Mouse (Mus musculus): Measurements from ENCODE around the gene Borcs6. TPM values are rescaled to one million over a fixed set of nuclear protein-coding genes. Genes with fewer than 3 reads are reported as not detected.

The Borcs6 gene
- polyA plus RNA-seq, 1 experiment from 2014 or later = 5.4 TPM

DNA sequence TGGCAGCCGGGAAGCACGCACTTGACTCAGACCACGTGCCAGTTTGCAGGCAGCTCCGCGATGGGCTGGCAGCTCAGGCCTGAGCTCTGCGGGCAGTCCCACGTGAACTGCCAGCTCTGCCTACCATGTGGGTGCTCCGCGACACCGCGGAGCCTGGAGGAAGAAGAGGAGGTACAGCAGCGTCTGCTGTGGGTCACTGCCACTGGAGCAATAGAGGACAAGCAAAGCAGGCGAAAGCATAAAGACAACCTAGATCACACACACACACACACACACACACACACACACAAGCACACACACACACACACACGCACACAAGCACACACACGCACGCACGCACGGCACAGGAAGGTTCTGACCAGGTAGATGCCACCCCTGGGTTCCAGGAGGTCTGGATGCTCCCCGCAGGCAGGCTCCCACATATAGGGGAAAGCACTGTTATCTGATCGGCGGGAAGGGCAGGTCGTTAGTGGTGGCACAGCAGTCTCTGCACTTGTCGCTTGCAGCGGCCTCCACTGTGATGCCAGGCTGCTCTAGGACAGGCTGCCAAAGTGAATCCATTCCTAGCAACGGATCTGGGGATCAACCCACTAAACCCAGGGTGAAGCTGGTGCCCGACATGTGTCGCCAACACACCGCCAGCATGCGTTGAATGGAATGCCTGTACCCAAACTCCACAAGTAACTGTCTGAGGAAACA is 6.8 kb downstream of the Borcs6 start:
- H3K4me2 ChIP-seq (ENCODE audit: low read depth, low read length) = peak overlapping the region; percentile 74
- no peaks in the 10 kb centered on the region for H3K27me3 ChIP-seq (ENCODE audit: insufficient read depth, low read length)
- ATAC-seq = 0 out of 2 replicates have a peak, but pooled peaks have one; percentile 11
- no peak for TF ChIP-seq EP300 (IDR thresholded peaks at IDR 0.05; ENCODE audit: low read depth)
- no peak for TF ChIP-seq CTCF (IDR thresholded peaks at IDR 0.05; ENCODE audit: low read depth)
- 3% methylated on average over 29 of the region's 29 CpGs for WGBS (ENCODE audit: insufficient replicate concordance)
- no peaks in the 10 kb centered on the region for H3K9me3 ChIP-seq (ENCODE audit: low read length)
- DNase-seq = peak; percentile 60
- peak overlapping the region; percentile 41; the same call in 1 of the 2 replicates for H3K27ac ChIP-seq (ENCODE audit: low read depth)
- H3K36me3 ChIP-seq (replicated peaks; ENCODE audit: insufficient read depth, low read length) = no peaks in the 10 kb centered on the region
- peak overlapping the region; percentile 36 for H3K4me3 ChIP-seq (ENCODE audit: low read depth, low read length)
- H3K4me1 ChIP-seq (ENCODE audit: insufficient read depth) = peaks cover 39% of the 10 kb centered on the region
- H3K9ac ChIP-seq (replicated peaks) = peak overlapping the region; percentile 47

GRCm38 (mm10) chr11:69066956-69067355 is 7.4 kb downstream of the Borcs6 start:
- no peak overlapping the region for H3K4me3 ChIP-seq (ENCODE audit: low read depth, low read length)

DNA sequence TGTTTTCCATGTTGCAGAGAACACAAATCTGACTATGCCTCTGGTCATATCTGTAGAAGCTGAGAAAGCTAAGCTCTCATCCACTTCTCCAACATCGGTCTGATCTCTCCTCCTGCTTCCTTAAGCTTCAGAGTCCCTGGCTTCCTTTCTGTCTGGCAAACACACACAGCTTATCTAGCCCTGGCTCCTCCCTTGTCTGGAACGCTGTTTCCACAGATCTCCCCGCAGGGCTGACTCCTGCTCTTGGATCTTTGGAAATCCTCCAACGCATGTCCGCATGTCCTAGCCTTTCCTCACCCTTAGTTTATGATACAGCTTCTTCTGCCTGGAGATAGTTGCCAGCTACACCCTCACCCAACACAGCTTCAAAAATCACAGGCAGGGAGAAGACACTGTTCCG is 8.1 kb downstream of the Borcs6 start:
- Histone ChIP-seq H3K9me3 (ENCODE audit: low read length) (no peaks in the 10 kb centered on the region), H3K36me3 (replicated peaks; ENCODE audit: insufficient read depth, low read length) (no peaks in the 10 kb centered on the region), H3K4me1 (ENCODE audit: insufficient read depth) (peaks cover 43% of the 10 kb centered on the region), H3K4me3 (ENCODE audit: low read depth, low read length) (no peak overlapping the region), H3K27ac (ENCODE audit: low read depth) (no peak overlapping the region), H3K4me2 (ENCODE audit: low read depth, low read length) (no peak overlapping the region; the same call in 1 of the 2 replicates), H3K27me3 (ENCODE audit: insufficient read depth, low read length) (no peaks in the 10 kb centered on the region), H3K9ac (replicated peaks) (no peak overlapping the region)
- TF ChIP-seq EP300 (IDR thresholded peaks at IDR 0.05; ENCODE audit: low read depth) (no peak), CTCF (IDR thresholded peaks at IDR 0.05; ENCODE audit: low read depth) (no peak)
- WGBS (ENCODE audit: insufficient replicate concordance) = 52% methylated on average over 6 of the region's 6 CpGs
- ATAC-seq = no peak
- DNase-seq = no peak

More at GRCm38 (mm10) chr11:69066956-69067355, 7.4 kb downstream of the Borcs6 start:
- Histone ChIP-seq H3K4me1 (ENCODE audit: insufficient read depth) (peaks cover 41% of the 10 kb centered on the region), H3K4me2 (ENCODE audit: low read depth, low read length) (peak overlapping the region; percentile 74), H3K27me3 (ENCODE audit: insufficient read depth, low read length) (no peaks in the 10 kb centered on the region), H3K9me3 (ENCODE audit: low read length) (no peaks in the 10 kb centered on the region), H3K27ac (ENCODE audit: low read depth) (no peak overlapping the region), H3K9ac (replicated peaks) (no peak overlapping the region; the same call in 1 of the 2 replicates), H3K36me3 (replicated peaks; ENCODE audit: insufficient read depth, low read length) (no peaks in the 10 kb centered on the region)
- 9% methylated on average over 8 of the region's 8 CpGs for WGBS (ENCODE audit: insufficient replicate concordance)
- ATAC-seq (peak; percentile 7; the same call in 1 of the 2 replicates), DNase-seq (peak; percentile 90)
- TF ChIP-seq CTCF (IDR thresholded peaks at IDR 0.05; ENCODE audit: low read depth) = peak; percentile 93
- TF ChIP-seq EP300 (IDR thresholded peaks at IDR 0.05; ENCODE audit: low read depth) = 0 out of 2 replicates have a peak, but pooled peaks have one; percentile 28

DNA sequence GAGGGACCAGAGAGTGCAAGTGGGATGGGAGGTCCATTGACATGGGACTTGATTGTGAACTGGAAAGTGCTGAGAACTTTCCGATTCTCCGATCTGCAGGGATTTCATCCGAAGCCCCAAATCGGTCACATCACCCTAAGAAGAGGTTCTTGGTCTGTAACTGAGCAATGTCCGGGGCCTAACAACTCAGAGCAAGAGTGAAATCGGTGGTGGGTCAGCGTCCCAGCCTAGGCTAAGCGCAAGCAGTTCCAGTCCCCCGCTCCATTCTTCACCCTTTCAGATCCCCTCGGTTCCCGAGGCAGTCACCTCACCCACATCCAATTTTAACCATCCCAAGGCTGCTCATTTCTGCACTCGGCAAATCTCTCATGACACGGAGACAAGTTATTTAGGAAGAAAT is 10.6 kb downstream of the Borcs6 start:
- H3K9me3 ChIP-seq (ENCODE audit: low read length) = no peaks in the 10 kb centered on the region
- WGBS (ENCODE audit: insufficient replicate concordance) = 4% methylated on average over 13 of the region's 13 CpGs
- peak overlapping the region; percentile 71 for H3K9ac ChIP-seq (replicated peaks)
- DNase-seq = no peak
- peak overlapping the region; percentile 50 for H3K27ac ChIP-seq (ENCODE audit: low read depth)
- H3K4me1 ChIP-seq (ENCODE audit: insufficient read depth) = peaks cover 49% of the 10 kb centered on the region
- no peaks in the 10 kb centered on the region for H3K36me3 ChIP-seq (replicated peaks; ENCODE audit: insufficient read depth, low read length)
- ATAC-seq = no peak
- H3K4me3 ChIP-seq (ENCODE audit: low read depth, low read length) = peak overlapping the region; percentile 58
- TF ChIP-seq EP300 (IDR thresholded peaks at IDR 0.05; ENCODE audit: low read depth) (no peak), CTCF (IDR thresholded peaks at IDR 0.05; ENCODE audit: low read depth) (no peak)
- H3K4me2 ChIP-seq (ENCODE audit: low read depth, low read length) = peak overlapping the region; percentile 89
- no peaks in the 10 kb centered on the region for H3K27me3 ChIP-seq (ENCODE audit: insufficient read depth, low read length)

DNA sequence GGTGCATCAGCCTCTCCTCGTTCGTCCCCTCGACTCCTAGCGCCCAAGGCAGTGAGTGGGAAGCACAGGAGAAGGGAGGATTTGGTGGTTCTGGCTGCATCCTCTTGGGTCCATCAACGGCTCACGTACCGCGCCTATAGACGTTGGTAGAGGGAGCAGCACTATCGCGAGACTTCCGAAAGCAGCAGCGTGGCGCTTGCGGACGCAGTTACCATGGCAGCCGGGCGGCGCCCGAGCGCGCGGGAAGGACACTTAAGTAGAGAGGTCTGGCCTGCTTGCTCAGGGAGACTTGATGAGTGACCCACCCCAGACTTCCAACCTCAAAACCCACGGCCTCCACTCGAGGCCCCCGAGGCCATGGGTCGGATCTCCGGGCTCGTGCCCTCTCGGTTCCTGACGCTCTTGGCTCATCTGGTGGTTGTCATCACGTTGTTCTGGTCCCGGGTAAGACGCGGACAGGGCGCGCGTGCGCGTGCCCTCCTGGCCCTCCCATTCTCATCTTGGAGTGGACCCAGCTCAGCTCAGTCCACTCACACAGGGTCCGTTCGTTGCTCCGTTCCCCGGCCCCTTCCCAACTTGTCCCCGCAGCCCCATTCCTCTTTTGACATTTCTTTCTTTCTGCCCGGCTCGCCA is 11.2 kb downstream of the Borcs6 start, which contains the start of gene Tmem107:
TSS of gene Tmem107 (plus strand) at position 217 of the 633 bp plus-strand sequence.
- Histone ChIP-seq H3K36me3 (replicated peaks; ENCODE audit: insufficient read depth, low read length) (no peaks in the 10 kb centered on the region), H3K27me3 (ENCODE audit: insufficient read depth, low read length) (no peaks in the 10 kb centered on the region), H3K9me3 (ENCODE audit: low read length) (no peaks in the 10 kb centered on the region), H3K4me2 (ENCODE audit: low read depth, low read length) (peak within 1 kb of the TSS; percentile 89), H3K4me3 (ENCODE audit: low read depth, low read length) (peak within 1 kb of the TSS; percentile 58), H3K27ac (ENCODE audit: low read depth) (peak within 1 kb of the TSS; percentile 50), H3K9ac (replicated peaks) (peak within 1 kb of the TSS; percentile 71), H3K4me1 (ENCODE audit: insufficient read depth) (peaks cover 49% of the 10 kb centered on the region)
- DNase-seq (peak; percentile 94), ATAC-seq (peak; percentile 73)
- no peak for TF ChIP-seq CTCF (IDR thresholded peaks at IDR 0.05; ENCODE audit: low read depth)
- peak; percentile 62; the same call in 1 of the 2 replicates for TF ChIP-seq EP300 (IDR thresholded peaks at IDR 0.05; ENCODE audit: low read depth)
- under 1% methylated on average over 46 of the region's 47 CpGs for WGBS (ENCODE audit: insufficient replicate concordance)

GRCm38 (mm10) chr11:69071262-69071661 is 11.7 kb downstream of the Borcs6 start:
- no peak for ATAC-seq
- H3K4me3 ChIP-seq (ENCODE audit: low read depth, low read length) = peak overlapping the region; percentile 58
- 29% methylated on average over 9 of the region's 9 CpGs for WGBS (ENCODE audit: insufficient replicate concordance)
- H3K27ac ChIP-seq (ENCODE audit: low read depth) = peak overlapping the region; percentile 50
- H3K4me2 ChIP-seq (ENCODE audit: low read depth, low read length) = peak overlapping the region; percentile 89
- H3K9ac ChIP-seq (replicated peaks) = peak overlapping the region; percentile 71
- peaks cover 44% of the 10 kb centered on the region for H3K4me1 ChIP-seq (ENCODE audit: insufficient read depth)
- H3K9me3 ChIP-seq (ENCODE audit: low read length) = no peaks in the 10 kb centered on the region
- H3K36me3 ChIP-seq (replicated peaks; ENCODE audit: insufficient read depth, low read length) = no peaks in the 10 kb centered on the region
- no peaks in the 10 kb centered on the region for H3K27me3 ChIP-seq (ENCODE audit: insufficient read depth, low read length)
- TF ChIP-seq EP300 (IDR thresholded peaks at IDR 0.05; ENCODE audit: low read depth) (no peak), CTCF (IDR thresholded peaks at IDR 0.05; ENCODE audit: low read depth) (no peak)
- no peak for DNase-seq

All from liver, postnatal 0 days (tissue).